Mouse (Mus musculus) cerebellum, adult 2 months (tissue): ENCODE measurements around the gene Ndufs2.

ENCODE experiments used
- CTCF ChIP-seq: fragments of 200-500 bp; IDR thresholded peaks from 2 replicates; pipeline ENCODE4 v1.5.1; 2011; ENCODE audit warnings: low read depth, mild to moderate bottlenecking, control low read depth, low read length, moderate library complexity, borderline replicate concordance; ENCODE audit not compliant: insufficient read depth
- POLR2A ChIP-seq: fragments of 200-500 bp; IDR thresholded peaks from 2 replicates; pipeline ENCODE4 v1.6.1; 2011; ENCODE audit warnings: low read length, control low read depth, borderline replicate concordance; ENCODE audit not compliant: insufficient read depth

GRCm38 (mm10) chr1:171245353-171245752 lies 5.8 kb downstream of the Ndufs2 start:
- no peak for TF ChIP-seq POLR2A
- no peak for TF ChIP-seq CTCF
